Mouse (Mus musculus) embryonic fibroblast, embryonic 13.5 days (primary cell): ENCODE data around the gene Prex1. TPM values are rescaled to one million over a fixed set of nuclear protein-coding genes. Genes with fewer than 3 reads are reported as not detected.

ENCODE experiments used
- H3K27ac ChIP-seq: 2 replicates; pipeline ENCODE4 v1.5.1; 2012; ENCODE audit warnings: low read length, control low read depth, inconsistent platforms; ENCODE audit not compliant: insufficient read depth
- H3K4me1 ChIP-seq: 2 replicates; pipeline ENCODE4 v1.6.1; 2011; ENCODE audit warnings: low read length; ENCODE audit not compliant: control insufficient read depth, insufficient read depth
- H3K4me3 ChIP-seq: 2 replicates; pipeline ENCODE4 v1.5.1; 2011; ENCODE audit warnings: mild to moderate bottlenecking, control low read depth, low read length; ENCODE audit not compliant: insufficient read depth
- CTCF ChIP-seq: IDR thresholded peaks from 2 replicates; pipeline ENCODE4 v1.5.1; 2011; ENCODE audit warnings: mild to moderate bottlenecking, control low read depth, low read length, moderate library complexity, borderline replicate concordance; ENCODE audit not compliant: insufficient read depth
- POLR2A ChIP-seq: IDR thresholded peaks from 2 replicates; pipeline ENCODE4 v1.6.1; 2011; ENCODE audit warnings: low read depth, mild to moderate bottlenecking, control low read depth, low read length, moderate library complexity
- polyA plus RNA-seq: library from polyadenylated mRNA; stranded (reverse); fragments of >200 nt; gene quantifications from 2 replicates; pipeline ENCODE4 v1.2.4, GENCODE M21; 2011; ENCODE audit warnings: low read depth; ENCODE audit not compliant: missing spikeins, insufficient read length

The Prex1 gene
- polyA plus RNA-seq, 1 experiment = 2.9 TPM

GRCm38 (mm10) chr2:166665244-166665922 lies 48.2 kb downstream of the Prex1 start:
- Histone ChIP-seq H3K4me1 (no peaks in the 10 kb centered on the region), H3K27ac (no peak overlapping the region), H3K4me3 (no peak overlapping the region)
- TF ChIP-seq POLR2A (no peak), CTCF (no peak)

GRCm38 (mm10) chr2:166664506-166664905 lies 49.1 kb downstream of the Prex1 start:
- H3K4me1 ChIP-seq = no peaks in the 10 kb centered on the region
- H3K27ac ChIP-seq = no peak overlapping the region
- no peak overlapping the region for H3K4me3 ChIP-seq
- TF ChIP-seq POLR2A (no peak), CTCF (no peak)

GRCm38 (mm10) chr2:166663250-166663961 lies 50.2 kb downstream of the Prex1 start:
- H3K27ac ChIP-seq = no peak overlapping the region
- H3K4me3 ChIP-seq = no peak overlapping the region
- TF ChIP-seq POLR2A (no peak), CTCF (no peak)
- H3K4me1 ChIP-seq = no peaks in the 10 kb centered on the region

- Histone ChIP-seq H3K4me1 (no peaks in the 10 kb centered on the region), H3K27ac (no peak overlapping the region)
Measured at GRCm38 (mm10) chr2:166662595-166663160, 51.0 kb downstream of the Prex1 start.

GRCm38 (mm10) chr2:166661971-166662370 lies 51.7 kb downstream of the Prex1 start:
- H3K27ac ChIP-seq = no peak overlapping the region
- TF ChIP-seq CTCF = no peak
- no peak for TF ChIP-seq POLR2A
- H3K4me3 ChIP-seq = no peak overlapping the region
- H3K4me1 ChIP-seq = no peaks in the 10 kb centered on the region

More at GRCm38 (mm10) chr2:166662595-166663160, 51.0 kb downstream of the Prex1 start:
- no peak overlapping the region for H3K4me3 ChIP-seq
- no peak for TF ChIP-seq CTCF
- TF ChIP-seq POLR2A = no peak

GRCm38 (mm10) chr2:166661498-166661897 lies 52.1 kb downstream of the Prex1 start:
- Histone ChIP-seq H3K4me3 (no peak overlapping the region), H3K27ac (no peak overlapping the region), H3K4me1 (no peaks in the 10 kb centered on the region)
- TF ChIP-seq POLR2A = no peak
- TF ChIP-seq CTCF = no peak

GRCm38 (mm10) chr2:166658380-166658779 lies 55.3 kb downstream of the Prex1 start:
- Histone ChIP-seq H3K4me3 (no peak overlapping the region), H3K27ac (no peak overlapping the region), H3K4me1 (no peaks in the 10 kb centered on the region)
- TF ChIP-seq POLR2A (no peak), CTCF (no peak)

- Histone ChIP-seq H3K4me1 (no peaks in the 10 kb centered on the region), H3K4me3 (no peak overlapping the region), H3K27ac (no peak overlapping the region)
- TF ChIP-seq POLR2A (no peak), CTCF (no peak)
Measured at GRCm38 (mm10) chr2:166657451-166658011, 56.1 kb downstream of the Prex1 start.

- no peak overlapping the region for H3K4me3 ChIP-seq
- TF ChIP-seq CTCF (no peak), POLR2A (no peak)
- H3K4me1 ChIP-seq = no peaks in the 10 kb centered on the region
- no peak overlapping the region for H3K27ac ChIP-seq
Measured at GRCm38 (mm10) chr2:166656630-166657029, 57.0 kb downstream of the Prex1 start.
